Mouse (Mus musculus) heart, embryonic 16.5 days (tissue): Measurements from ENCODE around the gene Rbm45. TPM values are rescaled to one million over a fixed set of nuclear protein-coding genes. Genes with fewer than 3 reads are reported as not detected.

Experiments used
- ATAC-seq: fragments of 200-750 bp; cut with Nextera tagmentation; replicated peaks from 2 replicates; pipeline ENCODE4 v1.8.0; 2017; ENCODE audit warnings: moderate number of reproducible peaks; ENCODE audit not compliant: insufficient read depth, low FRiP score; ENCODE audit errors: extremely low read depth
- H3K27ac ChIP-seq: fragments of 300-500 bp; sonication (generic); 2 replicates; pipeline ENCODE4 v1.5.1; 2014; ENCODE audit warnings: mild to moderate bottlenecking, low read length, control low read depth, moderate library complexity
- H3K27me3 ChIP-seq: fragments of 300-500 bp; sonication (generic); 2 replicates; pipeline ENCODE4 v1.6.1; 2014; ENCODE audit warnings: low read length, mixed read lengths; ENCODE audit not compliant: control insufficient read depth, insufficient read depth
- H3K36me3 ChIP-seq: fragments of 300-500 bp; sonication (generic); 2 replicates; pipeline ENCODE4 v1.6.1; 2014; ENCODE audit not compliant: control insufficient read depth, insufficient read depth
- H3K4me1 ChIP-seq: fragments of 300-500 bp; sonication (generic); 2 replicates; pipeline ENCODE4 v1.6.1; 2014; ENCODE audit warnings: low read length, mixed read lengths; ENCODE audit not compliant: control insufficient read depth, insufficient read depth
- H3K4me2 ChIP-seq: fragments of 300-500 bp; sonication (generic); 2 replicates; pipeline ENCODE4 v1.6.1; 2014; ENCODE audit warnings: low read depth, mild to moderate bottlenecking, control low read depth, low read length
- H3K4me3 ChIP-seq: fragments of 300-500 bp; sonication (generic); 2 replicates; pipeline ENCODE4 v1.5.1; 2014; ENCODE audit warnings: mild to moderate bottlenecking, control low read depth, low read length
- H3K9ac ChIP-seq: fragments of 300-500 bp; sonication (generic); 2 replicates; pipeline ENCODE4 v1.6.1; 2014; ENCODE audit warnings: low read length, control low read depth
- H3K9me3 ChIP-seq: fragments of 300-500 bp; sonication (generic); replicated peaks from 2 replicates; pipeline ENCODE4 v1.6.1; 2016; ENCODE audit warnings: low read length; ENCODE audit not compliant: control insufficient read depth
- WGBS: fragments of 180-500 bp; shearing (Covaris S2); extraction: QIAGEN DNeasy Blood & Tissue Kit; methylation state at CpG from one replicate; pipeline ENCODE4 v1.1.7; 2014; 5-methylcytosine and 5-hydroxymethylcytosine counted together
- polyA plus RNA-seq: library from polyadenylated mRNA; unstranded; fragments of >200 nt; fragmentation: Nextera tagmentation; extraction: Ambion mirVana; gene quantifications from 2 replicates; pipeline ENCODE4 v1.2.1, GENCODE M21; 2015

The Rbm45 gene
- polyA plus RNA-seq, 1 experiment from 2014 or later = 10.6 TPM

- Histone ChIP-seq H3K4me1 (peaks cover 6% of the 10 kb centered on the region; the same call in 1 of the 2 replicates), H3K27ac (no peak overlapping the region), H3K27me3 (peaks cover 5% of the 10 kb centered on the region; the same call in 1 of the 2 replicates), H3K4me2 (peak overlapping the region; percentile 84), H3K9me3 (no peaks in the 10 kb centered on the region), H3K36me3 (no peaks in the 10 kb centered on the region), H3K9ac (peak overlapping the region; percentile 78), H3K4me3 (peak overlapping the region; percentile 76)
- ATAC-seq = peak; percentile 64
- under 1% methylated on average over 48 of the region's 49 CpGs for WGBS
Measured at GRCm38 (mm10) chr2:76406937-76407441, 37.2 kb downstream of the Rbm45 start.

GRCm38 (mm10) chr2:76409526-76409925 is 39.7 kb downstream of the Rbm45 start:
- Histone ChIP-seq H3K4me1 (peaks cover 6% of the 10 kb centered on the region; the same call in 1 of the 2 replicates), H3K27ac (no peak overlapping the region), H3K27me3 (peaks cover 3% of the 10 kb centered on the region; the same call in 1 of the 2 replicates), H3K4me3 (no peak overlapping the region), H3K9me3 (no peaks in the 10 kb centered on the region), H3K36me3 (no peaks in the 10 kb centered on the region), H3K9ac (no peak overlapping the region), H3K4me2 (no peak overlapping the region)
- 71% methylated on average over 1 of the region's 1 CpGs for WGBS
- no peak for ATAC-seq

- Histone ChIP-seq H3K4me3 (no peak overlapping the region), H3K4me1 (peaks cover 6% of the 10 kb centered on the region; the same call in 1 of the 2 replicates), H3K9me3 (no peaks in the 10 kb centered on the region), H3K36me3 (no peaks in the 10 kb centered on the region), H3K4me2 (no peak overlapping the region), H3K27me3 (no peaks in the 10 kb centered on the region), H3K9ac (no peak overlapping the region), H3K27ac (no peak overlapping the region)
- ATAC-seq = no peak
- WGBS = 82% methylated on average over 2 of the region's 2 CpGs
Measured at GRCm38 (mm10) chr2:76409986-76410385, 40.2 kb downstream of the Rbm45 start.

- Histone ChIP-seq H3K27me3 (no peaks in the 10 kb centered on the region), H3K4me3 (no peak overlapping the region), H3K27ac (no peak overlapping the region), H3K4me2 (no peak overlapping the region), H3K9me3 (no peaks in the 10 kb centered on the region), H3K36me3 (no peaks in the 10 kb centered on the region), H3K4me1 (no peaks in the 10 kb centered on the region), H3K9ac (no peak overlapping the region)
- WGBS = 72% methylated on average over 2 of the region's 2 CpGs
- ATAC-seq = no peak
Measured at GRCm38 (mm10) chr2:76412924-76413323, 43.1 kb downstream of the Rbm45 start.

GRCm38 (mm10) chr2:76417446-76418141 is 47.8 kb downstream of the Rbm45 start:
- Histone ChIP-seq H3K27ac (no peak overlapping the region), H3K4me2 (no peak overlapping the region), H3K36me3 (no peaks in the 10 kb centered on the region), H3K27me3 (no peaks in the 10 kb centered on the region), H3K9ac (no peak overlapping the region), H3K9me3 (no peaks in the 10 kb centered on the region), H3K4me3 (no peak overlapping the region), H3K4me1 (no peaks in the 10 kb centered on the region)
- ATAC-seq = no peak
- 89% methylated on average over 14 of the region's 14 CpGs for WGBS

GRCm38 (mm10) chr2:76418142-76418518 is 48.3 kb downstream of the Rbm45 start:
- no peaks in the 10 kb centered on the region for H3K36me3 ChIP-seq
- no peak overlapping the region for H3K9ac ChIP-seq
- no peak for ATAC-seq
- H3K27ac ChIP-seq = no peak overlapping the region
- H3K4me1 ChIP-seq = no peaks in the 10 kb centered on the region
- H3K4me3 ChIP-seq = no peak overlapping the region
- no peaks in the 10 kb centered on the region for H3K27me3 ChIP-seq
- no peak overlapping the region for H3K4me2 ChIP-seq
- no peaks in the 10 kb centered on the region for H3K9me3 ChIP-seq
- WGBS = 86% methylated on average over 3 of the region's 3 CpGs

GRCm38 (mm10) chr2:76421411-76421924 is 51.7 kb downstream of the Rbm45 start:
- H3K4me2 ChIP-seq = no peak overlapping the region
- no peaks in the 10 kb centered on the region for H3K36me3 ChIP-seq
- H3K9ac ChIP-seq = no peak overlapping the region
- H3K9me3 ChIP-seq = no peaks in the 10 kb centered on the region
- WGBS = 77% methylated on average over 6 of the region's 6 CpGs
- H3K4me3 ChIP-seq = no peak overlapping the region
- no peak overlapping the region for H3K27ac ChIP-seq
- no peak for ATAC-seq
- no peaks in the 10 kb centered on the region for H3K27me3 ChIP-seq
- no peaks in the 10 kb centered on the region for H3K4me1 ChIP-seq

- WGBS = 54% methylated on average over 3 of the region's 3 CpGs
- no peaks in the 10 kb centered on the region for H3K4me1 ChIP-seq
- H3K9me3 ChIP-seq = no peaks in the 10 kb centered on the region
- H3K27ac ChIP-seq = no peak overlapping the region
- no peaks in the 10 kb centered on the region for H3K27me3 ChIP-seq
- H3K4me3 ChIP-seq = no peak overlapping the region
- H3K4me2 ChIP-seq = no peak overlapping the region
- H3K9ac ChIP-seq = no peak overlapping the region
- H3K36me3 ChIP-seq = no peaks in the 10 kb centered on the region
- no peak for ATAC-seq
Measured at GRCm38 (mm10) chr2:76426816-76427215, 57.0 kb downstream of the Rbm45 start.

- no peaks in the 10 kb centered on the region for H3K9me3 ChIP-seq
- no peak overlapping the region for H3K4me2 ChIP-seq
- no peak overlapping the region for H3K9ac ChIP-seq
- H3K4me3 ChIP-seq = no peak overlapping the region
- no peak overlapping the region for H3K27ac ChIP-seq
- no peaks in the 10 kb centered on the region for H3K4me1 ChIP-seq
- ATAC-seq = no peak
- H3K36me3 ChIP-seq = no peaks in the 10 kb centered on the region
- H3K27me3 ChIP-seq = no peaks in the 10 kb centered on the region
- WGBS = 65% methylated on average over 3 of the region's 3 CpGs
Measured at GRCm38 (mm10) chr2:76429318-76429717, 59.5 kb downstream of the Rbm45 start.
